Mouse (Mus musculus): ENCODE data around the gene Ankrd39.
"Not testable (repeated sequence)": the region's sequence is repeated elsewhere in the genome, so short reads cannot be mapped to it uniquely, and the experiment has no call there.

The Ankrd39 gene

GRCm38 (mm10) chr1:36554633-36555399 lies 7.6 kb upstream of the Ankrd39 start:
- in situ Hi-C loops (cut with MboI; ENCODE audit: low sequenced_read_pairs): loop anchor here (10.0 kb wide), 1 partner anchor 80 kb away; no protein-coding TSS in a partner anchor

GRCm38 (mm10) chr1:36552506-36552905 lies 5.3 kb upstream of the Ankrd39 start:
- in situ Hi-C loops (cut with MboI; ENCODE audit: low sequenced_read_pairs): loop anchor here (10.0 kb wide), 1 partner anchor 82 kb away; no protein-coding TSS in a partner anchor

DNA sequence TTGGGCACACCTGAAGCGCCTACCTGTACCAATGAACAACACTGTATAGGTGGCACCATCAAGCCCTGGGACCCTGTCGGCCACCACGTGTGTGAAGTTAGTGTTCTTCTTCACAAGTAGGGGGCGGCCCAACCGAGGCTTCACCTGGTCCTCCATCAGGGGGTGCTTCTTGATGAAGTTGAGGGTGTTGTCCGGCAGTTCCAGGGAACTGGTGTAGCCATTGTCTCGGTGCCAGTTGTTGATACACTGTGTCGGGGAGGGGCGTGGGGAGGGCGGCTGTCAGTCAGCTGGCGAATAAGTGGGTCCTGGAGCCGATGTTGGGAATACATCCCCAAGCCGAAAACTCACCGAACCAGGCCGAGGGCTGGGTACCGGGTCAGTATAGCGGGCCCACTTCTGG lies 4.7 kb upstream of the Ankrd39 start:
- in situ Hi-C loops (cut with MboI; ENCODE audit: low sequenced_read_pairs): loop anchor here (10.0 kb wide), 1 partner anchor 83 kb away; no protein-coding TSS in a partner anchor

- in situ Hi-C loops (cut with MboI; ENCODE audit: low sequenced_read_pairs): loop anchor here (10.0 kb wide), 1 partner anchor 85 kb away; no protein-coding TSS in a partner anchor
Measured at GRCm38 (mm10) chr1:36550075-36550863, 3.0 kb upstream of the Ankrd39 start.

DNA sequence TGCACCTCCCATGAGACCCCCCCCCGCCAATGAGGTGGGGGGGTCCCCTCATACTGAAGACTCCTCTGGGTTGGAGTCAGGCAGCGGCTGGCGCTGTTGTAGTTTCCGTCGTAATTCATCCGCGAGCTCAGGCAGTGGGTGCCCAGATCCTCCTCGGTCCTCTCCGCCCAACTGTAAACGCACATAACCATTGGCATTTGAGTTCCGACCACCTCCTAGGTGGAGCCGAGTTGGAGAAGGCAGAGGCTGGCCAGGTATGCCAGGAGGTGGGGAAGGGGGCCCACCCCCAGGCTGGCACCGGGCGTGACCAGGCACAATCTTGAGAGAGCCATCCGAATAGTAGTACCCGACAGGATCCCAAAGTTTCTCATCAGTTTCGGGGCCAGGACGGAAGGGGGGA lies 2.2 kb upstream of the Ankrd39 start:
- in situ Hi-C loops (cut with MboI; ENCODE audit: low sequenced_read_pairs): no loop called here

GRCm38 (mm10) chr1:36548771-36549170 lies 1.5 kb upstream of the Ankrd39 start:
- in situ Hi-C loops (cut with MboI; ENCODE audit: low sequenced_read_pairs): no loop called here

DNA sequence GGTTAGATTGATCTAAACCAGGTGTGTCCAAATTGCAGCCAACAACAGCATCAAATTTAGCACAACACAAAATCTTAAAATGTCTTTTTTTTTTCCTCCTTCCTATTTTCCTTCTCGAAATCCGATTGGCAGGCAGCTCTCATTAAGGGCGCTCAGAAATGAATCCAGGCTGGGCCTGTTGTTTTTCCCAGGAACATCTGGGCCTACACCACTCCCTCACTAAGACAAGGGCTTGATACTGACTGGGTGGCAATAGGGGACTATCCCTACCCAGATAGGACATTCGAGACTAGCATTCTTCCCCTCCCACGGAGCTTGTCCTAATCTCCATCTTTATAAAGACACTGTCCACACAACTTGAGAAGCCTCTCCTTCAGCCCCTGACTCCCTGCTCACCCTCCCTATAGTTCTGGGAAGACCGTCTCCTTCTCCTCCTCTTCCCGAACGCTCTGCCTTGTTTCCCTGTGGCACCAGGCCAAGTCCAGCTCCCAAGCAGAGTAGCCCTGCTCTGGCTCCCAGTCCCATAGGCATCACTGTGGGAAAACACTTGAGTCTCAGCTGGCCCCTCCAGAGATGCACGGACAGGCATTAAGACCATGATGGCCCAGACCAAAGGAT lies 845 bp upstream of the Ankrd39 start:
- in situ Hi-C loops (cut with MboI; ENCODE audit: low sequenced_read_pairs): no loop called here

DNA sequence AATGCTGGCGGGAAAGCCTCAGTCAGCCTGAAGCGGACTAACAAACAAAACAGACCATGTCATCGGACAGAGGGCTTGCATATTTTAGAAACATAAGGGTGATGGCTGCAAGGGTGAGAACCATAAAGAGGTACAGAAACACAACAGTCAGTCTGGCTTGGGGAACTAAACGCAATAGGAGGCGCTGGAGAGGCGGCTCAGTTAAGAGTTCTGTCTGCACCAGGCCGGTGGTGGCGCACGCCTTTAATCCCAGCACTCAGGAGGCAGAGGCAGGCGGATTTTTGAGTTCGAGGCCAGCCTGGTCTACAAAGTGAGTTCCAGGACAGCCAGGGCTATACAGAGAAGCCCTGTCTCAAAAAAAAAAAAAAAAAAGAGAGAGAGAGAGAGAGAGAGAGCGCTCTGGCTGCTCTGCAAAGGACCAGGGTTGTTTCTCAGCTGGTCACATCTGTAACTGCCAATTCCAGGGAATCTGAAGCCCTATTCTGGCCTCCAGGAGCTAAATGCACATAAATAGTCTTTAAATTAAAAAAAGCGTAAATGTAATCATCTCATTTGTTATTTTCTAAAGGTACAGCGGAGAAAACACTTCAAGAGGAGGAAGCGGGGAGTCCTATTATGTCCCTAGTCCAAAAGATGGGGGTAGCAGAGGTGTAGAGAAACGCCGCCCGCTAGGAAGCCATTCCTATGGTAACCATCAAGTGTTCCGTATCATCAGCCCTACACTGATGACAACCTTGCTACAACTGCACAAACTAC lies 1.2 kb downstream of the Ankrd39 start:
- in situ Hi-C loops (cut with MboI; ENCODE audit: low sequenced_read_pairs): no loop called here

DNA sequence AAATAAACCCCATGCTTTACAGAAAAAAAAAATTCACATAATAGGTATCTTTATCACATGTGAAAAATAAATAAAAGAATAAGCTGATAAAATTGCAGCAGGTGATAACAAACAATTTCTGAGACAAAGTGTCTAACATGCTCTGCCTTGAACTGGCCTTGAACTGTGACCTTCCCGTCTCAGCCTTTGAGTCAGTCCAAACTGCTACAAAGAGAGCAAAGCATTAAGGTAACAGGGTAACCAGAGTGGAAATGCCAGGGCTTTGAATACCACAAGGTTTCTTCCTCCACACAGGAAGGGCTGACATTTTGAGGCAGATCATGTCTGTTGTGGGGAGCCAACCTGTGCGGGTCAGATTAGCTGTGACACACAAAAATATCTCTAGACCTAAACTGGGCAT lies 1.9 kb downstream of the Ankrd39 start:
- in situ Hi-C loops (cut with MboI; ENCODE audit: low sequenced_read_pairs): no loop called here

DNA sequence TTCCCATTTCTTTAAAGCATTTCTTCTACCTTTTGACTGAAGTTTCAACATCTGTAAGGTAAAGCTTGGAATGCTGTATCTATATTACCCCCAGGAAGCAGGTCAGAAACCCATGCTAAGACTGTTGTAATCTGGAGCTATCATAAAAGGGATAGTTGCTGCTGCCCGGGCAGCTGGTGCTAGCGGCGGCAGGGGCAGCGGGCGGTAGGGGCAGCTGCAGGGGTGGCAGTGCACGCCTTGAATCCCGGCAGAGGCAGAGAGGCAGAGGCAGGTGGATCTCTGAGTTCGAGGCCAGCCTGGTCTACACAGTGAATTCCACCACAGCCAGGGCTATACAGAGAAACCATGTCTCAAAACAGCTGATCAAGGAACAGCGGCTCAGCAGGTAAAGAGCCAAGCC lies 4.3 kb downstream of the Ankrd39 start:
- in situ Hi-C loops (cut with MboI; ENCODE audit: low sequenced_read_pairs): no loop called here

GRCm38 (mm10) chr1:36541844-36542243 lies 5.4 kb downstream of the Ankrd39 start:
- in situ Hi-C loops (cut with MboI; ENCODE audit: low sequenced_read_pairs): no loop called here

GRCm38 (mm10) chr1:36540807-36541206 lies 6.4 kb downstream of the Ankrd39 start:
- in situ Hi-C loops (cut with MboI; ENCODE audit: low sequenced_read_pairs): no loop called here

GRCm38 (mm10) chr1:36540132-36540531 lies 7.1 kb downstream of the Ankrd39 start:
- in situ Hi-C loops (cut with MboI; ENCODE audit: low sequenced_read_pairs): no loop called here

DNA sequence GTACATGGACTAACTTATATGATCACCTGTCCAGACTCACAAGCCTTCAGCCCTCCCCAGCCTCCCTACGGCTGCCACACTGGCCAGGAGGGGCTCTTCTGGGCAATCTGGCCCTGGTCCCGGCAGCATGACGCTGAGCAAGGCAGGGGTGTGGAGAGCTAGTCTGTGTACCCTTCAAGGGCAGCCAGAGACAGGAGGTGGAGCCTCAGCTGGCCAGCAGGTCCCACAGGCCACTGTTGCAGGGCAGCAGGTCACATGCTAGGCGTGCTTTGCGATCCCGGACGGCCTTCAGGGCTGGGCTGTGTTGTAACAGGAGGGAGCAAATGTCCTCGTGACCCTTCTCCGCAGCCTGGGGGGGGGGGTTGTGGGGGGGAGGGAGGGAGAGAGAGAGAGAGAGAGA lies 8.1 kb downstream of the Ankrd39 start, which contains the start of gene Gm42417:
Gm42417 (minus strand) TSS at position 244 of the 400 bp plus-strand sequence.
- in situ Hi-C loops (cut with MboI; ENCODE audit: low sequenced_read_pairs): no loop called here

GRCm38 (mm10) chr1:36538727-36539126 lies 8.5 kb downstream of the Ankrd39 start:
- in situ Hi-C loops (cut with MboI; ENCODE audit: low sequenced_read_pairs): no loop called here

DNA sequence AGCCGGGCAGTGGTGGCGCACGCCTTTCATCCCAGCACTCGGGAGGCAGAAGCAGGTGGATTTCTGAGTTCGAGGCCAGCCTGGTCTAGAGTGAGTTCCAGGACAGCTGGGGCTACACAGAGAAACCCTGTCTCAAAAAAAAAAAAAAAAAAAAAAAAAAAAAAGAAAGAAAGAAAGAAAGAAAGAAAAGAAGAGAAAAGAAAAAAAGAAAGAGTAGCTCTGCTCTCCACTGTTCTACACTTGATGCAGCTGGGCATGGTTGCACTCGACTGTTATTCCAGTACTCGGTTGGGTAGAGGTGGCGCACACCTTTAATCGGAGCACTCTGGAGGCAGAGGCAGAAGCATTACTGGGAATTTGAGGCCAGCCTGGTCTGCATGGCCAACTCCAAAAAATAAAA lies 10.5 kb downstream of the Ankrd39 start, which contains the start of gene Ankrd23:
Ankrd23 (minus strand) TSS at position 101 of the 400 bp plus-strand sequence.
- in situ Hi-C loops (cut with MboI; ENCODE audit: low sequenced_read_pairs): not testable (repeated sequence)

- in situ Hi-C loops (cut with MboI; ENCODE audit: low sequenced_read_pairs): no loop called here
Measured at GRCm38 (mm10) chr1:36536397-36536728, 10.9 kb downstream of the Ankrd39 start.

- in situ Hi-C loops (cut with MboI; ENCODE audit: low sequenced_read_pairs): no loop called here
Measured at GRCm38 (mm10) chr1:36535477-36536396, 11.5 kb downstream of the Ankrd39 start.

- in situ Hi-C loops (cut with MboI; ENCODE audit: low sequenced_read_pairs): no loop called here
Measured at GRCm38 (mm10) chr1:36534595-36535058, 12.6 kb downstream of the Ankrd39 start.
